Mouse (Mus musculus) left cerebral cortex, adult 11 months (tissue): Measurements from ENCODE around the gene Odf2l.

Source experiments
- DNase-seq: peaks from one replicate; pipeline ENCODE4 v3.0.0; 2022; ENCODE audit warnings: low spot score

Gene Odf2l

DNA sequence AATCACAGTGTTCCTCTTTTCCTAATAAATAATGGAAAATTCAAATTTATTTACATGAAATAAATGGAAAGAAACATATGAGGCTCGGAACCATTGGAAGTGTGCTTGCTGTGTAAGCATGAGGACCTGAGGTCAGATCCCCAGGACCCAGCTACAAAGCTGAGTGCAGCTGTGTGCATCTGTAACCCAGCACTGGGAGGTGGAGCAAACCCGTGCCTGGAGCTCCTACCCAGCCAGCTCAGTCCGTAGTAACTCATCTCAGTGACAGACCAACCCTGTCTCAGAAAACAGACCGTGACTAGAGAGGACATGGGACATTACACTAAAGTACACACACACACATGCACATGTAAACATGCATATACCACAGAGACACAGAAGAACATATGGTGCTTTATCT, 21.8 kb downstream of the Odf2l start:
- no peak for DNase-seq

DNA sequence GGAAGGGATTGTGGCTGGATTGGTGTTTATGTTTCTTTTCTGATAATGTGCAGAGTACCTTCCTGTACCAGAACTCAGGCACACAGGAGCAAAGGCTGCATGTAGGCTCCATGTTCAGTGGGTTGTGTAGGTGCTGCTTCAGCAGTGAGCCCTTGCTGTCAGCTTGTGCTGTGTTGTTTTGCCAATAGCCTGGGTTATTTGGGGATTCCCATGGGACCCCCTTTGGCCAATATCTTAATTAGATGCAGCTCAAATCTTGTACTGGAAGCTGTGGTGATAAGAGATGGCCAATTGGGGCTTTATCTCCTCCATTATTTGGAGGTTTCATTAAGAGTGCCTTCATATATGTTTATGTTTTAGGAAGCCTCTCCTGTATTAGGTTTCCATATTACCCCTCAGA, 24.5 kb downstream of the Odf2l start:
- DNase-seq: no peak

DNA sequence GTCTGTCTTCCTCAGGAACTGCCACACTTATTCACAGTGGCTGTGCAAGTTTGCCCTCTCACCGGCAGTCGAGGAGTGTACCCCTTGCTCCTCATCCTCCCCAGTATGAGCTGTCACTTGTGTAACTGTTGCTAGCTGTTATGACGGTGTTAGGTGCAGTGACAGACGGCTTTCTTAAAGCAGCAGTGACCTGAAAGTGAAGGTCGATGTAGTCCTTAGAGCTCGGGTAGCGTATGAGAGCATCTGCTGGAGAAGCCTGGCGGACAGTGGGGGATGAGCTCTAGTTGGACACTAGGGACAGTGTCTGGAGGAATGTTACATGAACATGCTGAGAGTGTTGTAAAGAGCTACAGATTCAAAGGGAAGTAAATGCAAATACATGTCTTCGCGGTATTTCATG, 25.5 kb downstream of the Odf2l start:
- DNase-seq: no peak

DNA sequence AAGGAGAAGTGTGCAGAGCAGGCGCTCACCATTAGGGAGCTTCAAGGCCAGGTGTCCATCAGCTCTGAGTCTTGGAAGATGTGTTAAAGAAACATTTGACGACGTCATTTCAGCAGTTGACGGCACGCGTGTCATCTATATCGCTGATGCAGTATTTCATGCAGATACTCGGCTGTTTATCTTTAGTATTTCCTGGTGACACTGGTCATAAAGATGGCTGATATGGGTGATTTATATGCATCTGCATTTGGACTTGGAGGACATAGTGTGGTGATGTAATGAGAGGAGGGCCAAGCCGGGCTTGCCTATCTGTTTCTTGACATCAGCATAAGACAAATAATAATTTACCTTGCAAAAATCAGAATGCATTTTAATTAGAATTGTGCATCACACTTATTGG, 28.5 kb downstream of the Odf2l start:
- DNase-seq: no peak

DNA sequence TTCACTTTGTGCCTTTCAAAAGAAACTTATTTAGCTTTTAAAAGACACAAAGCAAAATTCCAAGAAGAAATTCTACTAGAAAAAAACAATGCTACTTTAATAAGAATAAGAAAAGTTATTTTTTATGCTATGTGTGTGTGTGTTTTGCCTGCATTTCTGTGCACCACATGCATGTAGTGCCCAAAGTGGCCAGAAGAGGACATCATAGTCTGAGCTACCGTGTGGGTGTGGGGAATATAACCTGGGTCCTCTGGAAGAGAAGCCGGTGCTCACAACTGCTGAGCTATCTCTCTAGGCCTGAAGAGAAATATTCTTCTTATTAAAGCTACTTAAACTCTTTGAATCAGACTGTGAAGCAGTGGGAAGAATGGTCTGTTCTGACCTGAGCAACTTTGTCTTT, 29.1 kb downstream of the Odf2l start:
- DNase-seq: no peak

DNA sequence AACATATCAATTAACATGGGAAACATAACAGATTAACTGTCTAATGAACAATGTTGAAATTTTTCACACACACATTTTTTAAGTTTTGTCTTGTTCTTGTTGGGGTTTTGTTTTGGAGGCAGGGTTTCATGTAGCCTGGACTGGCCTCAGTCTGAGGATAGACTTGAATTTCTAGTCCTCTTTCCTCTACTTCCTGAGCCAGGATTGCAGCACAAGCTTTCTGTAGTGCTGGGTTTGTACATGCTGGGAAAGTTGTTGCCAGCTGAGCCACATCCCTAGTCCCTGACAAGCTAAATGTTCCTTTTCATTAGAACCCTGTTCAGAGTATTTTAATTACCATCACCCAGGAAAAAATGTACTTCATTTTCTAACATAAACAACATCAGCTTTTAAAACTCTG, 29.6 kb downstream of the Odf2l start:
- no peak for DNase-seq

DNA sequence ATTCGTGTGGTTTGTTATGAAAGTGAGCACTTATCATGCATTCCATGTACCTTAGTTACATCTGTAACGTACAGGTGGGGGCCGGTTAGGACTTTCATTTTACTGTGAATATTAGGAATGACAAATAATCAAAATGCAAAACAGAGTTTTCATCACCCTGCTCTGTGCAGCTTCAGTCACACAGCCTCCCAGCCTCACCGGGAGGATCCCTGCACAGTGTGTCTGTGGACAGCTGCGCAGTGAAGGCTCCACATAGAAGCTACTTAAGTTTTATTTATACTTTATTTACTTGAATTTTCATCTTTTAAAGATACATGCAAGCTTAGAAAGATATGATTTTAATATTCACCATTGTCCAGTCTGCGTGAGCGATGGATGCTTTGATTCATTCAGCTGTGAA, 32.7 kb downstream of the Odf2l start:
- DNase-seq: no peak

DNA sequence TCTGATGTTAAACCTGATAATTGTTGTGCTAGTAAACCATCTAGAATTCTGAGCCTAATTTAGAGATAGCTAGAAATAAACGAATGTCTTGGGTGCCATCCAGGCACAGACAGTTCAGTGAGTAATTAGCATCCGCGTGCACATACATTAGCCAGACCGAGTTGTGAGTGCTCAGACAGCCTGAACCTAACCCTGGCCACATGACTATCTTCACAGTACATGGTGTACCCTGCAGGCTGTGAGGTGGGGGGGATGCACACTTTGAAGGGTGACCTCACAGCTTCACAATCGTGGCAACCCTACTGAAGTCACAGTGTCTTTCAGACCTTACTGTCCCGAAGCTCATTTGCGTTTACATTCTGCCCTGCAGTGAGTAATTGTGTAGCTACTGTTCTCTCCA, 33.5 kb downstream of the Odf2l start:
- no peak for DNase-seq

DNA sequence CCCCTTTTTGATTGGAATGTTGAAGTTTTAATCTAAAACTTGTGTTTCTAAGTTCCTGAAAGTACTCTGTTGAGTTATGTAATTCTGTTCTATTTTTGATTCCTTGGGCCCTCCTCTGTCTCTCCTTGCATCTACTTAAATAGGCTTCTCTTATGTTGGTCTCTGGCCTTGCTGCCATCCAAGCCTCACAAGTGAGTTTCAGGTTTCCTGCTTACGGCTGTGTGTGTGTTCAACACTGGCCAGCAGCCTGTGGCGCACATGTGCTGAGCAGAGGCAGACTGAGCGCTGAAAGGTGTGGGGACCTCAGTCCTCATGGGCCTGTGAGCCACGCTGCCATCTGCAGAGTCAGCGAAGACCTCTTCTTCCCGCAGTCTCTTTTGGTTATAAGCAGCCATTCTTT, 38.5 kb downstream of the Odf2l start:
- no peak for DNase-seq

DNA sequence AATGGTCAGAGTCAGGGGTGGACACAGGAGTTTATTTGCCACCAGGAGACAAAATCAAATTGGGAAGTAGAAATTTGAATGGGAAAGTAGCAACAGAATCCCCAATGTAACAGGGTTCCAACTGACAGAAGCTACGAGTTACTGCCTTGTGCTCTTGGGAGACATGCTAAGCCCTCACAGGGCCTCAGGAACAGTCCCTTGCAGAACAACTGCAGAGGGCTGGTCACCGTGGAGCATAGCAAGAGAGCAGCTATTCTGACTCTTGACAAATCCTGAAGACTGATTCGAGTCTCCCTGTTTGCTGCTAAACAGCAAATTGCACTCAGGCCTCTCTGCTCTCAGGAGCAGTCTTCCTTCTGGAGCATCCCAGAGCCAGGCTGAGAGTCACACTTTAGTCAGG, 40.1 kb downstream of the Odf2l start:
- no peak for DNase-seq

DNA sequence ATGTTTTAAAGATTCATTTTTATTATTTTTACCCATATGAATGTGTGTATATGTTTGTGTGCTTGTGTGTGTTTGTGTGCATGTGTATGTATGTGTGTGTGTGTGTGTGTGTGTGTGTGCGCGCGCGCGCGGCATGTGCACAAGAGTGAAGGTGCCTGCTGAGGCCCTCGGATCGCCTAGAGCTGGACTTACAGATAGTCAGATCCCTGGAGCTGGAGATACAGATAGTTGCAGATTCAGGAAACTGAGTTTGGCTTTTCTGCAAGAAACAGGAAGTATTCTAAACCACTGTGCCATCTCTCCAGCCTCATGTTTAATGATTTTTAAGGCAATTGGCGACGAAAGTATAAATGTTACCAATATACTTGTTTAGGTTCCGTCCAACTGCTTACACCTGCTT, 48.4 kb downstream of the Odf2l start:
- DNase-seq: no peak

DNA sequence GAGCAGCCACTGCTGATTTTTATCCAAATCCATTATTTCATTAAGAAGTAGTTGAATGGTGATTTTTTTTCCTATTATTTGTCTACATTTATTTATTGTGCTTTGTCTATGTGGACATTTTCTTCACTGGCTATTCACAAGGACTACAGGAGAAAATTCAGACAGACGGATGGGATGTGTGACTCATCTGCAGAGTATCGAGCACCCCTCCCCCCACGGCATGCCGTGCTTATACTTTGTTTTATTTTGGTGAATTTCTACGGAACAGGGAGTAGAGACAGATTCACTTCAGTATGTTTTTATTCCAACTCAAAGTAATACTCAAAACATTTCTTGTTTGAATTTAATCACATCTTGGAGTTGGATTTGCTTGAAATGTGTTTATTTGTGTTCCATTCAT, 49.4 kb downstream of the Odf2l start:
- DNase-seq: no peak

DNA sequence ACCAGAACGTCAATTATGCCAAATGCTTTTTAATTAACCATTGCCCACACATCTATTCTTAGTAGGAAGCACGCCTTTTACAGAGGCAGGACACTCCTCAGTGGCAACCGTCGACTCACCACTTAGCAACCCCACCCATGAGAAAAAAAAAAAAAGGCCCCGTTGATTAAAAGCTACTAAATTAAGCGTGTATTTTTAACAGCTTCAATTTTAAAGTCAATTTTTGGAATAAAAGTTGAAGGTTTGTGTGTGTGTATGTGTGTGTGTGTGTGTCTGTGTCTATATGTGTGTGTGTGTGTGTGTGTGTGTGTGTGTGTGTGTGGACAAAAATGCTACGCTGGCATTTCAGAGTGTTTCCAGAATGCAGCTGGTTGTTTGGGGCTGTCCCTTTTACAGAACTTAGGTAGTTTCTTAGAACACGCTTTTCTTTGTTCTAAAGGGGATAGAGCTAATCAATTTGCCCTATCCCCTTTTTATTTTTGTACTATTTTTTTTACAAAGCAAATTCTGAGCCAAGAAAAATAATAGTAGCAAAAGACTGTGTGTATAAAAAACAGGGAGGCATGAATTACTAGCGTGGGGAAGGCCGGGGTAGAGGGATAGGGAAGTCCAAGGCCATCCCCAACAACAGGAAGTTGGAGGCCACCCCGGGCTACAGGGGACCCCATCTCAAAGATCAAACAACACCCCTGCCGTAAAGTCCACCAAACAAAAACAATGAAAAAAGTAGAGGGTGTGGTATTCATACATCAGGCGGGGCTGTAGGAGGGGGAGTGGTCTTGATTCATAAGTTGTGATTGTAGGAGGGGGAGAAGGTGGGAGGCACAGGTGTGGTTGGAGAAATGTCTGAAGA, 50.7 kb downstream of the Odf2l start:
- no peak for DNase-seq

DNA sequence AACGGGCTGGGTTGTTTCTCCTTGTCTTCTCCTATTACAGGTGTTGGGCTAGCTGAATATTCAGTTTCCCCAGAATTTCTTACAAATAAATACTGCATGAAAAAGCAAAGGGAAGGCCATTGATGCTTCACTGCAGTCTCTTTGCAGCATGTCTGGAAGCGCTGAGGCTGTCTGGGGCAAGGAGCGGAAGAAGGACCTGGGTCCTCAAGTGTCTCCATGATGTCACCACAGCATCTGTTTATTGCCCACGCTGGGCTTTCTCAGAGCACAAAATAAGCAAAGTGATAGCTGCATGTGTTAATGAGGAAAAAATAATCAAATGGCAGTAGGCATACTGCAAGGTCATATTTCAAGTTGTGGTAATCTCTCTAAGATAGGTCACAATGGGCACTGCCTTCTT, 51.6 kb downstream of the Odf2l start:
- no peak for DNase-seq

DNA sequence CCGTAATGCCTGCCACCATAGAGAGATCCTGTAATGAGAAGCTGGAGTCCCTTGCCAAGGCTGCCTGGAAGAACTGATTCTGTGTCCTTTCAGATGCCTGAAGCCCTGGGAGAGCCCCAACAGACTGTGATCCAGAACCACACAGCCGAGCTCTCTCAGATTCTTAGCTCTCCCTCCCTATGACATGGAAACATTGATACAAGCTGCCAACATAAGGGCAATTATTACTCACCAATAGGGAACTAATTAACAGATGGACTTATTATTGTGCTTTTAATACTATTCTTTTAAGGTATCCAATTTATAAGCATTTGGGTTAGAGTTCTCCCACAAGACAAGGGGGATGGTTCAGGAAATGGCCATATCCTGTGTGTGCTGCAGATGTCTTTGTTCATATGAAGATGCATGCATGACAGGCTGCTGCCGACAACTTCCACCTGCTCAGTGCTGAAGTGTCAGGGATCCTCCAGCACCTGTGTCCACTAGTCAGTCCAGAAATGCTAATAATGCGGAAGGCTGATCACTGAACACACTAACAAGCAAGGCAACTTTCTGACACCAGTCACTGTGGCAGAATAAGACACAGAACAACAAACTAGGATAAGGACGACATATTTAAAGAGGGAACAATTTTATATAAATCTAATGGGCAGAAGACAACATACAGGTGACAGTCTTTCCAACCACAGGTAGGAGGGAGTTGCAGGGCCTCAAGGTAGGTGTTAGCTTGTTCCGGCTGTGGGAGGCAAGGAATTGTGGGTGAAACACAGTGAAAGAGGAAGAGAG, 52.4 kb downstream of the Odf2l start:
- no peak for DNase-seq

DNA sequence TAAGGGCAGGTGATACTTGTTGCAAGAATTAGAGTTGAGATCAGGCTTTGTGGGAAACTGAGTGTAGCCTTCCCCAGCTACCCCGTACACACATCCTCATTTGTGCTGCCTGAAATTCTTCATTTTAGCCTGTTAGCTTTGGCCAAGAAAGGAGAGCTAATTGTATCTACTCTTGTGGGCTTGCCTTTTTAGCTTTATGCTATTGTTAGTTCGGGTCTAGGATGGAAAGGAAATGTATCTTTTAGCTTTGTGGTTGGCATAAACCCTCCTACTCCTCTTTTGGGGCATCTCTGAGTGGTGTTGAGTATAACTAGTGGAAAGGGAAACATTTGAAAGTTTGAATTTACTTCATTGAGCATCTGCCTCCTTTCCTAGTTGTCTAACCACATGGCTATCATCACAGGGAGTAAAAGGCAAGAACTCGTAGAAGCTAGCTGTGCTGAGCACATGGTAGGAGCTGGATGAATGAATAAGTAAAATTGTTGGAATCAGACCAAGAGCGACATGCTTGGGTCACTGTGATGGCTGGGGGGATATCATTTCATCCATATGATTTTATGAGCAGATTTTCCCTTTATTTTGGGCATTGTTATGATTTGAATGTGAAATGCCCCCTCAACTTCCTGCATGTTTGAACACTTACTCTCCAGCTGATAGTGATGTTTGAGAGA, 53.1 kb downstream of the Odf2l start:
- DNase-seq: no peak

DNA sequence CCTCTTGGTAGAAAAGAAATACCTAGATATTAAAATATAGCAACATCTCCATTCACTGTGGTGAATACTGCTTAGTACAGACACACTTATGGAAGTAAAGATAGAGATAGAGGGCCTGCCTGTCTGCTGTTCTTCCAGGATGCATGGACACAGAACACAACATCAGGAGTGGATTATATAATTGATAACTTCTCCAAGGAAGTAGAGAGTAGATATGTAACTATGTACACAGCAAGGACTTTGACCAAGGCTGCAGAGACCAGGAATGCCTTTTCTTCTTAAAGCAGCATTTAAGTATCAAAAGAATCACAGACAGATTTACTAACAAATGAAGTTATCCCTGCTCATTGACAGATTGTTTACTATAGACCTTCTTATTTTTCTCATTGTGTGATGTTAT, 66.3 kb downstream of the Odf2l start:
- DNase-seq: no peak

DNA sequence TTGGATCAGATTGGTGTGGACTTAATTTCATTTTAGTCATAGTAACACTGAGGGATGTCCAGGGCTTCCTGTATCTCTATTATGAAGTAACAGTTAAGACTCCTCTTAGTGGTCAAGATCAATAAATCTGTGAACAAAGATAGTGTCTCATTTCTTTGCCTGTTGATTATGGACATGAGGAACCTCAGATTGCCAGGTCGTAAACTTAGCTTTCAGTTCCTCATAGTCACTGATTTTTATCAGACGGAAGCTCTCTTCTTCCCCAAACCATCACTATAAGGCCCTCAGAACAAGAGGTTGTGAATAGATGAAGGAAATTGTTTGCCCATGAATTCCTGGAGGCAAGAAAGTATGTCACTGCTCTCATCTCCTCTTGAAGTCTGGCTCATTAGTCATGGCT, 73.6 kb downstream of the Odf2l start:
- no peak for DNase-seq

DNA sequence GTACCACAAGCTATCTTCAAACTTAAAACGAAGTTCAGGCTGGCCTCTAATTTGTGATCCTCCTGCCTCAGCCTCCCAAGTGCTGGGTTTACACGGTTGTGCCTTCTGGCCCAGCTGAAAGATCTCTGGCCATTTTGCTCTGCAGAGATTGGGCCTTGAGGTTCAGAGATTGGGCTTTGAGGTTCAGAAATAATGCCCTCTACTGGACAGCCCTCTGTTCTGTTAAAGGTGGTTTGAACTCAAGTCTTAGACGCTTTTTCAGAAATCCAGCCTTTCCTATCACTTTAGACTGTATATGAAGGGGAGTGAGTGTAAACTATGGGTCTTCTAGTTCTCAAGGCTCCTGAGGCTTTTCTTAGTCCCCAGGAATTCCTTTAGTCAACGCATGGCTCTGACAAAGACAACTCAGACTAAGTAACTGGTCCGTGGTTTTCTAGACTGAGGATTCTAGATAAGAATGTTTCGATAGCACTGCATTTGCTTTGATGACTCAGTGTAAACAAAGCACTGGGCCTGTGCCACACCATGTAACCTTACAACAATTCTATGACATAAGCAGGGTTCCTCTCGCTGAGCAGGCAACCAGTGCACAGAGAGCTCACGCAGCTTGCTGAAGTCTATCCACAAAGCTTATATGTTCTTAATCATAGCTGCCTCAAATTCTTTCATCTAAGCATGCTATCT, 77.0 kb downstream of the Odf2l start:
- no peak for DNase-seq

DNA sequence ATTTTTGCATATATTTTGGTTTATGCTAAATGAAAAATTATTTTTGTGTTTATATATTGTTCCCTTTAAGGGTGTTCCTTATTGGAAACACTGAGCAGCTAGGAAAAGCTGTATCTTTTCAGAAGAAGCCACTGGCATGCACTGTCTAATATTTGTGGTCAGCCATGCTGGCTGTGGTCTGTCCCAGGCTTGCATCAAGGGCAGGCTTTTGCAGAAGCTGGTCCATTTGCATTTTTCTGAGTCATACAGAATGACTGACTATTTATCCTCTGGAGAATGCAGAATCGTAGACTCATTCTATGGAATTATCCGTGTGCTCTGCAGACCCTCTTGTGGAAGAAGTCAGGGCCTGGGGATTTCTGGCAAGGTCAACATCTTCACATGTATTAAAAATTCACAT, 79.7 kb downstream of the Odf2l start:
- DNase-seq: no peak
